Mouse (Mus musculus): ENCODE measurements around the gene Nr1h2.

GRCm38 (mm10) chr7:44535657-44536589, 17.8 kb downstream of the Nr1h2 start:
- TF ChIP-seq CTCF (IDR thresholded peaks at IDR 0.05; ENCODE audit: borderline replicate concordance, extremely low read depth, insufficient read depth, insufficient read length), result no peak
- TF ChIP-seq POLR2A (IDR thresholded peaks at IDR 0.05; ENCODE audit: borderline replicate concordance, extremely low read depth, insufficient read depth, insufficient read length, poor library complexity, severe bottlenecking), result no peak
